Mouse (Mus musculus): ENCODE data around the gene Rai14.

Rai14 gene

GRCm38 (mm10) chr15:10714409-10715138, at the start of gene Rai14:
Rai14 (minus strand) TSS chr15:10714624.
- DNase-seq: peak; percentile 5

- no peak for DNase-seq
Observed at GRCm38 (mm10) chr15:10761441-10761840, 47.0 kb upstream of the Rai14 start.

- DNase-seq: no peak
Observed at GRCm38 (mm10) chr15:10760006-10760405, 45.6 kb upstream of the Rai14 start.

- DNase-seq: no peak
Observed at GRCm38 (mm10) chr15:10759440-10759839, 45.0 kb upstream of the Rai14 start.

- DNase-seq: no peak
Observed at GRCm38 (mm10) chr15:10758808-10759207, 44.4 kb upstream of the Rai14 start.

GRCm38 (mm10) chr15:10751141-10751540, 36.7 kb upstream of the Rai14 start:
- no peak for DNase-seq

GRCm38 (mm10) chr15:10750339-10750738, 35.9 kb upstream of the Rai14 start:
- no peak for DNase-seq

- no peak for DNase-seq
Observed at GRCm38 (mm10) chr15:10749678-10750077, 35.3 kb upstream of the Rai14 start.

GRCm38 (mm10) chr15:10747638-10748037, 33.2 kb upstream of the Rai14 start:
- no peak for DNase-seq

GRCm38 (mm10) chr15:10747226-10747625, 32.8 kb upstream of the Rai14 start:
- no peak for DNase-seq

GRCm38 (mm10) chr15:10746303-10747051, 32.1 kb upstream of the Rai14 start:
- no peak for DNase-seq

GRCm38 (mm10) chr15:10742441-10742840, 28.0 kb upstream of the Rai14 start:
- DNase-seq: no peak

- no peak for DNase-seq
Observed at GRCm38 (mm10) chr15:10739279-10739678, 24.9 kb upstream of the Rai14 start.

- DNase-seq: no peak
Observed at GRCm38 (mm10) chr15:10738354-10739142, 24.1 kb upstream of the Rai14 start.

GRCm38 (mm10) chr15:10735948-10736347, 21.5 kb upstream of the Rai14 start:
- no peak for DNase-seq

GRCm38 (mm10) chr15:10735216-10735615, 20.8 kb upstream of the Rai14 start:
- DNase-seq: no peak

GRCm38 (mm10) chr15:10731398-10731797, 17.0 kb upstream of the Rai14 start:
- DNase-seq: no peak

GRCm38 (mm10) chr15:10726272-10726671, 11.8 kb upstream of the Rai14 start:
- DNase-seq: no peak

GRCm38 (mm10) chr15:10724857-10725256, 10.4 kb upstream of the Rai14 start:
- no peak for DNase-seq

- no peak for DNase-seq
Observed at GRCm38 (mm10) chr15:10723507-10723906, 9.1 kb upstream of the Rai14 start.

- no peak for DNase-seq
Observed at GRCm38 (mm10) chr15:10722629-10723339, 8.4 kb upstream of the Rai14 start.

- no peak for DNase-seq
Observed at GRCm38 (mm10) chr15:10721259-10721781, 6.9 kb upstream of the Rai14 start.

GRCm38 (mm10) chr15:10720671-10721070, 6.2 kb upstream of the Rai14 start:
- no peak for DNase-seq
